Mouse (Mus musculus): ENCODE results near the gene Grem2.

The Grem2 gene

GRCm38 (mm10) chr1:174907637-174908036, 14.0 kb downstream of the Grem2 start:
- TF ChIP-seq NANOG (IDR thresholded peaks at IDR 0.05; ENCODE audit: borderline replicate concordance, low read length) (no peak), POU5F1 (IDR thresholded peaks at IDR 0.05; ENCODE audit: borderline replicate concordance, low read length) (no peak), CTCF (conservative IDR thresholded peaks at IDR 0.05; ENCODE audit: low read length) (no peak)
- H3K9me3 ChIP-seq (ENCODE audit: low read length), result no peaks in the 10 kb centered on the region
- H3K4me1 ChIP-seq (replicated peaks; ENCODE audit: low read depth, low read length), result no peaks in the 10 kb centered on the region
- H3K4me3 ChIP-seq (replicated peaks; ENCODE audit: low read length), result no peak overlapping the region
- no peaks in the 10 kb centered on the region for H3K27me3 ChIP-seq (ENCODE audit: insufficient read depth, low read length)
- no peaks in the 10 kb centered on the region for H3K36me3 ChIP-seq (ENCODE audit: insufficient read depth, low read length)

- TF ChIP-seq CTCF (conservative IDR thresholded peaks at IDR 0.05; ENCODE audit: low read length) (no peak), NANOG (IDR thresholded peaks at IDR 0.05; ENCODE audit: borderline replicate concordance, low read length) (no peak), POU5F1 (IDR thresholded peaks at IDR 0.05; ENCODE audit: borderline replicate concordance, low read length) (no peak)
- H3K36me3 ChIP-seq (ENCODE audit: insufficient read depth, low read length), result no peaks in the 10 kb centered on the region
These were observed 18.9 kb downstream of the Grem2 start for GRCm38 (mm10) chr1:174902755-174903154.

GRCm38 (mm10) chr1:174892471-174892870, 29.1 kb downstream of the Grem2 start:
- TF ChIP-seq CTCF (conservative IDR thresholded peaks at IDR 0.05; ENCODE audit: low read length) (no peak), NANOG (IDR thresholded peaks at IDR 0.05; ENCODE audit: borderline replicate concordance, low read length) (no peak), POU5F1 (IDR thresholded peaks at IDR 0.05; ENCODE audit: borderline replicate concordance, low read length) (no peak)
- Histone ChIP-seq H3K27me3 (ENCODE audit: insufficient read depth, low read length) (no peaks in the 10 kb centered on the region), H3K9me3 (ENCODE audit: low read length) (no peaks in the 10 kb centered on the region), H3K4me3 (replicated peaks; ENCODE audit: low read length) (no peak overlapping the region), H3K4me1 (replicated peaks; ENCODE audit: low read depth, low read length) (no peaks in the 10 kb centered on the region), H3K36me3 (ENCODE audit: insufficient read depth, low read length) (no peaks in the 10 kb centered on the region)

More at GRCm38 (mm10) chr1:174902755-174903154, 18.9 kb downstream of the Grem2 start:
- Histone ChIP-seq H3K9me3 (ENCODE audit: low read length) (no peaks in the 10 kb centered on the region), H3K4me3 (replicated peaks; ENCODE audit: low read length) (no peak overlapping the region), H3K27me3 (ENCODE audit: insufficient read depth, low read length) (no peaks in the 10 kb centered on the region), H3K4me1 (replicated peaks; ENCODE audit: low read depth, low read length) (no peaks in the 10 kb centered on the region)

- TF ChIP-seq POU5F1 (IDR thresholded peaks at IDR 0.05; ENCODE audit: borderline replicate concordance, low read length) (no peak), NANOG (IDR thresholded peaks at IDR 0.05; ENCODE audit: borderline replicate concordance, low read length) (no peak), CTCF (conservative IDR thresholded peaks at IDR 0.05; ENCODE audit: low read length) (no peak)
These were observed 32.8 kb downstream of the Grem2 start for GRCm38 (mm10) chr1:174888684-174889405.

GRCm38 (mm10) chr1:174888073-174888472, 33.5 kb downstream of the Grem2 start:
- no peak overlapping the region for H3K4me3 ChIP-seq (replicated peaks; ENCODE audit: low read length)
- no peaks in the 10 kb centered on the region for H3K27me3 ChIP-seq (ENCODE audit: insufficient read depth, low read length)
- no peaks in the 10 kb centered on the region for H3K4me1 ChIP-seq (replicated peaks; ENCODE audit: low read depth, low read length)
- TF ChIP-seq CTCF (conservative IDR thresholded peaks at IDR 0.05; ENCODE audit: low read length) (no peak), NANOG (IDR thresholded peaks at IDR 0.05; ENCODE audit: borderline replicate concordance, low read length) (no peak), POU5F1 (IDR thresholded peaks at IDR 0.05; ENCODE audit: borderline replicate concordance, low read length) (no peak)
- no peaks in the 10 kb centered on the region for H3K9me3 ChIP-seq (ENCODE audit: low read length)
- no peaks in the 10 kb centered on the region for H3K36me3 ChIP-seq (ENCODE audit: insufficient read depth, low read length)

More at GRCm38 (mm10) chr1:174888684-174889405, 32.8 kb downstream of the Grem2 start:
- Histone ChIP-seq H3K4me3 (replicated peaks; ENCODE audit: low read length) (no peak overlapping the region), H3K36me3 (ENCODE audit: insufficient read depth, low read length) (no peaks in the 10 kb centered on the region), H3K9me3 (ENCODE audit: low read length) (no peaks in the 10 kb centered on the region), H3K27me3 (ENCODE audit: insufficient read depth, low read length) (no peaks in the 10 kb centered on the region), H3K4me1 (replicated peaks; ENCODE audit: low read depth, low read length) (no peaks in the 10 kb centered on the region)

- no peaks in the 10 kb centered on the region for H3K27me3 ChIP-seq (ENCODE audit: insufficient read depth, low read length)
- TF ChIP-seq POU5F1 (IDR thresholded peaks at IDR 0.05; ENCODE audit: borderline replicate concordance, low read length) (no peak), CTCF (conservative IDR thresholded peaks at IDR 0.05; ENCODE audit: low read length) (no peak), NANOG (IDR thresholded peaks at IDR 0.05; ENCODE audit: borderline replicate concordance, low read length) (no peak)
- no peaks in the 10 kb centered on the region for H3K4me1 ChIP-seq (replicated peaks; ENCODE audit: low read depth, low read length)
- H3K36me3 ChIP-seq (ENCODE audit: insufficient read depth, low read length), result no peaks in the 10 kb centered on the region
- H3K4me3 ChIP-seq (replicated peaks; ENCODE audit: low read length), result no peak overlapping the region
- no peaks in the 10 kb centered on the region for H3K9me3 ChIP-seq (ENCODE audit: low read length)
These were observed 39.1 kb downstream of the Grem2 start for GRCm38 (mm10) chr1:174882496-174882895.

GRCm38 (mm10) chr1:174875173-174875572, 46.4 kb downstream of the Grem2 start:
- Histone ChIP-seq H3K27me3 (ENCODE audit: insufficient read depth, low read length) (no peaks in the 10 kb centered on the region), H3K9me3 (ENCODE audit: low read length) (no peaks in the 10 kb centered on the region), H3K4me3 (replicated peaks; ENCODE audit: low read length) (no peak overlapping the region), H3K36me3 (ENCODE audit: insufficient read depth, low read length) (no peaks in the 10 kb centered on the region), H3K4me1 (replicated peaks; ENCODE audit: low read depth, low read length) (no peaks in the 10 kb centered on the region)
- TF ChIP-seq POU5F1 (IDR thresholded peaks at IDR 0.05; ENCODE audit: borderline replicate concordance, low read length) (no peak), CTCF (conservative IDR thresholded peaks at IDR 0.05; ENCODE audit: low read length) (no peak)

GRCm38 (mm10) chr1:174860407-174861118, 61.1 kb downstream of the Grem2 start:
- Histone ChIP-seq H3K4me1 (replicated peaks; ENCODE audit: low read depth, low read length) (no peaks in the 10 kb centered on the region), H3K36me3 (ENCODE audit: insufficient read depth, low read length) (no peaks in the 10 kb centered on the region), H3K27me3 (ENCODE audit: insufficient read depth, low read length) (no peaks in the 10 kb centered on the region), H3K9me3 (ENCODE audit: low read length) (no peaks in the 10 kb centered on the region), H3K4me3 (replicated peaks; ENCODE audit: low read length) (no peak overlapping the region)
- no peak for TF ChIP-seq NANOG (IDR thresholded peaks at IDR 0.05; ENCODE audit: borderline replicate concordance, low read length)
- no peak for TF ChIP-seq CTCF (conservative IDR thresholded peaks at IDR 0.05; ENCODE audit: low read length)
- TF ChIP-seq POU5F1 (IDR thresholded peaks at IDR 0.05; ENCODE audit: borderline replicate concordance, low read length), result no peak
